Mouse (Mus musculus) G1E-ER4 (cell line): Measurements from ENCODE around the gene Pitpnb. TPM values are rescaled to one million over a fixed set of nuclear protein-coding genes. Genes with fewer than 3 reads are reported as not detected.

ENCODE experiments used
- GATA1 ChIP-seq: IDR thresholded peaks from one replicate; pipeline ENCODE4 v1.8.0; 2012; ENCODE audit warnings: low read length, inconsistent platforms
- polyA plus RNA-seq: library from polyadenylated mRNA; stranded (reverse); fragments of >175 nt; gene quantifications from 2 replicates; pipeline ENCODE4 v1.2.3, GENCODE M21; 2012

Pitpnb gene
- polyA plus RNA-seq, 1 experiment: 21.5 TPM

DNA sequence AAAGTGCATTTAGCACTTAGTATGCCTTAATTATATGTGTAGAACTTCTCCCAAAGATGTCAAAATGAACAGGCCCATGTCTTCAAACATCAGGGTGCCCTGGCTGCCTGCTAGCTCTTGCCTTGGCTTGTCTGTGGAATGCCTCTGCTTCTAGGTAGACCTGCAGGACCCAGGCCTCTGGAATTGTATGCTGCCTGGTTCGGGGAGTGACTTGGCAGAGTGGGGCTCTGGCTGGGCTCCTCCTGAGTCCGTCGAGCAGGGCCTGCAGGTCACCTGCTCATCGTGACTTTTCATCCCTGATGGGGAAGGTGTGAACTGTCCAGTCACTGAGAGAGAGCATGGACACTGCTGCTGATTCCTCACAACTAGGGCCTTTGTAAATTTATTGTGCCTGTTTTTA lies 45.1 kb downstream of the Pitpnb start:
- no peak for TF ChIP-seq GATA1

DNA sequence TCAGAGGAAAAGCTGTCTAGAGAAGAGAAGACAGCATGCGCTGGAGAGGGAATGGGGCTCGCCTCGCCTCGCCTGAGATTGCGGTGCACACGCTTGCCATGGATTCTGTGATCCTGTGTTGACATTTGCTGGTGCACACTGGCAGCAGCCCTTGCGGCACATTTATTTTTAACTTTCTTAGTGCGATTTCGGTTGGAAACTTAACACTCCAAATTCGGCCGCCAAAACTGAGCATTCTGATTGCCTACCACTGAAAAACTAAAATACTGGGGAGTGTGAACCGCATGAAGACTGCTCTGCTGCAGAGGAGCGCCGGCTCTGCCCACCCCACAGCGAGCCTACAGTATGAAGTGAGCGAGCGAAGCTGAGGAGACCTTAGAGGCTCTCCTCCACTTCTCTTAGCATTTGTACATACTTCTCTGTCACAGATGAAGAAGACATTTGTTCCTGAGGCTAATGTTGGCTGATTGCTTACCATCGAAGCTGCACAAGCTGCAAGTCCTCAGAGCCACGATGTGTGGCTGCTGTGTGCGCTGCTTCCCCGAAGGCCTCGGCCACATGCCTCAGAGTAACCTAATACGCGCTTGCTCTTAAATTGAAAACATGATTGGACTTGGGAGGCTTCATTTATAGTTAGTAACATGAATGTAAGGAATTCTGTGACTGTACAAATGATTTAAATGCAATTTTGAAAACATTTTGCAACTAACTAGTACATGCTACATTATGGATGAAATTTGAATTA lies 45.9 kb downstream of the Pitpnb start:
- no peak for TF ChIP-seq GATA1

DNA sequence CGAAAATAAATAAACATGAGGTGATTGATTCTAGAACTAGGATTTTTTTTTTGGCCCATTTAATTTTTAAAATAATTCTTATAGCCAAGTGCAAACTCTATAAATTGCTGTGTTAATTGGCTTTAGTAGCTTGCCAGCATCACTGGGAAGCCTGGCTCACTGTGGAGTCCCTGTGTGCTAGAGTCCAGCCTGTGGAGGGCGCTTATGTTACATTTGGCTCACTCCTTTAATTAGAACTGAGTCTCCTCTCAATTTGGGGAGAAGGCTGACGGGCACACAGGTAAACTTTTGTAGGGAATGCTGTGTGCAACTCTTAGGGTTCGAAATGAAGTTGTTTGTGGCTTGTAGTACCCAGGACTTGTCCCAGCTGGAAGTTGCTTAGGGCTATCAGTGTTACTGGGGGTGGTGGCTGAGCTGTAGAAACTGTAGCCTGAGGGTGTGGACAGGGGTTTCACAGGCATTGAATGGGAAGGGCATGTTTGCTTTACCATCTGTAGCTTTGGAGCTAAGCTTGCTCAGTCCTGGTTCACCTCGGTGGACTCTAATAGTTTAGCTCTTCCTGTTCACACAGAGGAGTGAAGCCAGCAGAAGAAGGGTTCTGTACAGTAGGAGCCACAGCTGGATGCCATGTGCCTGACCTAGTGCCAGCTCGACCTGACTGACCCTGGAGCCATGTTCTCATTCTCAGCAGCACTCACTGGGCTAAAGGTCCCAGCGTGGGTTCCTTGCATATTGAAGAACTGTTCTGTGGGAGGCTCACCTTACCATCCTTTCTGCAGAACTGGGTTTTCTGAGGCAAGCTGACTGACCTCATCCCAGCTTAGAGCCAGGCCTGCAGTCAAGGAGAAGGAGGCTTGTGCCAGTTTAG lies 47.8 kb downstream of the Pitpnb start:
- no peak for TF ChIP-seq GATA1

DNA sequence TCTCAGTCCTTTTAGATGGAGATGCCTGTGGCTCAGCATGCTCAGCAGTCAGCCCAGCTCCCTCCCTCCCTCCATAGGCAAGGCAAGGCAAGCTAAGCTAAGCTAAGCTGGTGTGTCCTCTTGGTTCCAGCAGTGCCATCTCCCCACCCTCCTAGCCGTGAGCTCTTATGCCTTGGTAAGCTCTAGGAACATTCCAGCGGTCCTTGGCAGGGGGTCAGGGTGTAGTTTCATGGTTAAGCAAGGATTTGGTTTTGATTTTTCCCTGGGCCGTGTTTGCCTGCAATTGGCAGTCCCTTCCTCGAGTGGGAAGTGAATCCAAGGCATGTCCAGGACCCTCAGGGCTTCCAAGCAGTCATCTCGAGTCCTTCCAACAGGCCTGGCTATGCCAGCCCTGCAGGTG lies 52.8 kb downstream of the Pitpnb start:
- no peak for TF ChIP-seq GATA1

DNA sequence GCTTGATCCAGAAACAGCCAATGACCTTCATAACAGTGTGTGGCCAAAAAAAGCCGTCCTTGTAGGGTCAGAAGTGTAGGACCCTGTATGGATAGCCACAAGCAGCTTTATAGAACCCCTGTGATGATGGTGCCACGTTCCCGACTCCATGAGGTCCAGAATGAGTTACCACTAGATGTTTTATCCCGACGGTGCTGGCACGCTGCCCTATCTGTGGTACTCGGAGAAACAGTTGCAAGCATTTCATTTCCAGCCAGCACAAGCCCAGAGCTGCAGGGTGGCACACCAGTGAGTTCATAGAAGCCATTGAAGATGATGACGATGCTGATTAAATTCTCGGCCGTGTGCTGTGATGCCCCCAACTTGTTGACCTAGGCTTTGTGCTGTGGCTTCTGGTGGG lies 60.3 kb downstream of the Pitpnb start:
- TF ChIP-seq GATA1: no peak

DNA sequence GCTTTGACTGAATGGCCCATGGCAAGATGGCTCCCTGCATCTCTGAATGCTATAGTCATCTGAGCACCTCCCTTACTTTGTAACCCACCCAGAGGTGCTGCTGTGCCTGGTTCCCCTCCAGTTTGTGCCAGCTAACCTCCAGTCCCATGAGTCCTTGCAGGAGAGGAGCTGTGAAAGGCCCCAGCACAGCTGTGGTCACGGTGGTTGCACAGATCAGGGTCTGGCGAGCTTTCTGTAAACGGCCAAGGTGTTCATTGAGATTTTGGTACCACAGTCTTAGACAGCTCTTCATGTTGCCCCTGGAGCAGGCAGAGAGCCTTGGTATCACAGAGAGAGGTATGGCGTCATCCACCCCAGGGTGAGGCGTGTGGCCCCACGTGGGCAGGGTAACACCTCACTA lies 60.9 kb downstream of the Pitpnb start:
- TF ChIP-seq GATA1: no peak

DNA sequence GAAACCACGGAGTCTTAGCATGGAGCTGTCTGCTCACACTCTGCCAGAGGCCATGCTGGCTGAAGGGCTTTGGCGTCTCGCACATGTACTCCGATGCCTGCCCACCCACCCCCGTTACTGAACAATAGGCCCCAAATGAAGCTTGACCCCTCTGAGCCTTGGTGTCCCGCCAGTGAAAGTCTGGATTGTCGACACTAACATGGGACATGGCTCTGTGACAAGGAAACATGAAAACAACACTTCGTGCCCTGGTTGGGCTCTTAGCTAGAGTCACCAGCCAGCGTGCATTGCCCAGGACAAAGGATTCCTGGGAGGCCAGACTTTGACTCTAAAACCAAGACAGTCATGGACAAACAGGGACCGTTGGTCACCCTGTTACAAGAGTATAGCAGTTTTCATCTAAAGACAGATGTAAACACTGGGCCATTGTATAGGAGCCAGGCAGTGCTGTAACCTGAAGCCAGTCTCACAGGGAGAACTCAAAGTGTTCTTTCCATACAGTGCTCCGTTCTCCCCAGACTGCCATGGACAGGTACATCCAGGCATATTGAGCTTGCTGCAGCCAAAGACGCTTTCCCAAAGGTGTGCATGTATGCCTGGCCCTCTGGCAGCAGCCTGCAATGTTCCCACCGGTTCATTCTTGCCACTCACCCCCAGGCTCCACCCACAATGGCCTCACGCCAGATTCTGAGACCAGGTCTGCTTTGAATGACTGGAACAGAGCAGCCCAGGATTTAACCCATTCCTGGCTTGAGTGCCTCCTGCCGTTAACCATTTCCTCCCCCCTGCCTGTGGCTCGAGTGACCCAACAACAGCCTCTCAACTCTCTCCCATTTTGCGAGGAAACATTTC lies 63.0 kb downstream of the Pitpnb start:
- no peak for TF ChIP-seq GATA1

DNA sequence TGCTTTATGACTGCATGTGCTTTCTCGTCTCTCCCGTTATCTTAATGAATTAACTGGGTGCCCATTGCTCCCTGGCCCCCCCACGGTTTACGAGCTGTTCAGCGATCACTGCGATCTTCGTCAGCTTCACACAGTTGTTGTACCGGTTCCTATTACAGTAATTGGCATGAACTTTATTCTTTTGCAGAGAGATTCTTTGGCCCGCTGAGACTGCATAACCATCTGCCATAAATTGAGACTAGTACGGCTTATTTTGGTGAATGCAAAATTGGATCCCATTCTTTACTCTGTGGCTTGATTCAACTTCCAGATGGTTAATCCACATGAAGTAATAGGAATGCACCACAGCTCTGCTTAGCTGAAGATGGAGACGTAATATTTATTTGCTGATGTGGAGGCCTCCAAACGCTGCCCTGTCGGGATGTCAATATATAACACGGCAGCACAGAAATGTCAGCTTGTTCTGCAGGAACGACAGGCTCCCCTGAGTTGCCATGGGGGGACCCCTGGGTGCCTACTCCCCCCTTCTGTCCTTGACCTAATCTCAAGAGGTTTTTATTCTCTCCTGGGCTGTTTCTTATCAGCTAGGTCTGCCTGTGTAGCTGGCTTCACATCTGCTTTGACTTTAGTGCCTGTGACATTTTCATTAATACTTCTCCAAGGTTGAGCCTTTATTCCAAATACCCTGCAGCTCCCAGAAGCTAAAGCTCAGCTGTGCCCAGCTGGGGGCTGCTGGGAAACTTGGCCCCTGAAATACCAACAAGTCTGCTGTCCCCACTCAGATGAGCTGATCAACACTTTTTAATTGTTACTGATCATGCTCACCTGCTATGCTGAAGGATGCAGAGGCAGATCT lies 63.9 kb downstream of the Pitpnb start:
- no peak for TF ChIP-seq GATA1

DNA sequence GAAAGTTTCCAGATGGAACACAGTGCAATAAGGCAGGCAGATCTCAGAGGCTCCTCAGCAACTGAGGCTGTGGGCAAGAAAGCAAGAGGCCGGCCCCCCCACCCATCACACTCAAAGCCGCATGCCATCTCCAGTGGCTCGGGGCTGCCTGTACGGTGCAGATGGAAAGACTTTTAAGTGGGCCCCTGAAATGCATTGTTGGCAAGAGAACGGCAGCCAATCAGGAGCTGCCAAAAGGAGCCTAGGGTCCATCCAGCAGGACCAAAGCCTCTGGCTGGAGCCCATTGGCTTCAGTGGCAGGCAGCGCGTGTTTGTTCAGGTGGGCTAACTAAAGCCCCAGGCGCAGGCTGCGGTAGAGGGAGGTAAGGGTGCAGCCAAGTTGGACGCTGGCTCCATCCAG lies 65.2 kb downstream of the Pitpnb start:
- no peak for TF ChIP-seq GATA1

DNA sequence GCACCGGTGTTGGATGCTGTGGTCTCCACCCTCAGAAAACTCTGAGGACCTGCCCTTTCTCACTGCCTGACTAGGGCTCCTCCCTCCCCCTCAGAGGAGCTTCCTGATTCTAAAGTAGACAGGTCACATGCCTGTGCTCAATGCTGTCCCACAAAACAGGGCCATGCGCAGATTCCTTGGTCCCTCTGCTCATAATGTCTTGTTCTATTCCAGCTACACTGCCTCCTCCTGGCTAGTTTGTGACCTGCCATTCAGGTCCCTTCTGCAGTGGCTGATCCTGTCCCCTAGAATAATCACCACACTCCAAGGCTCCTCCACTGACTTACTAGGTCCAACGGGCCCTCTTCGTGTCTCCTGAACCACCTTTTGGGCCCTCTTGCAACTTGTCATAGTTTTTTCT lies 65.6 kb downstream of the Pitpnb start:
- TF ChIP-seq GATA1: no peak

DNA sequence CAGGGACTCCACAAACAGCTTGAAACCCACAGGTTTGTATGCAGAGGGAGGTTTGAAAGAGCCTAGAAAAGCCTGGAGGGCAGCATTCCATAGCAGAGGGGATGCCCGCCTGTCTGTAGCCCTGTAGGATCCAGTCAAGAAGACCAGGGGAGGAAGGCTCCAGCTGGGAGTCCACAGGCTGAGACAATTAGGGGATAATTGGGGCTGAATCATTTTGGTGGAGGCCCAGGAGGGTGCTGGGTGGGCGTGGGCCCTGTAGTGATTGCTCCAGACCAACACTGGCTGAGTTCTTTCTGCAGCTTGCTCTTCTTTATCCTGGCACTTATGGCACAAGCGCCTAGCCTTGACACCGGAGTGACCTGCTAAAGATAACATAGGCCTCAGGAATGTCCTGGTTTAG lies 67.9 kb downstream of the Pitpnb start:
- no peak for TF ChIP-seq GATA1

DNA sequence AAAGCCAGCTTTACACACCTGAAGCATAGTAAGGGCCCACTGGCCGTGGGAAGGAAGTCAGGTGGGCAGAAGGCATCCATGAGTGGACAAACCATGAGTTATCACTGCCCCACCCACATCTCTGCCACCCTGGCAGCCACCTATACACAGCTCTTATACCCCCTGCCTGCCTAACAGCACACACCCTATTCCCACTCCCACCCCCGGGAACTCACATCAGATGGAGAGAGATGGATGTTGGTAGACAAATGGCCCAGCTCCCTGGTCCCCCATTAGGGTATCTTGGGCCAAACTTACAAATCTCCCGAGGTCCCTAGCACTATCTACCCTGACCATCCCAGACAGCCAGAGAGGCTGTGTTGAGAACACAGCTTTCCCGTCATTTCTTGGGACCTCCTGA lies 68.7 kb downstream of the Pitpnb start:
- TF ChIP-seq GATA1: no peak

DNA sequence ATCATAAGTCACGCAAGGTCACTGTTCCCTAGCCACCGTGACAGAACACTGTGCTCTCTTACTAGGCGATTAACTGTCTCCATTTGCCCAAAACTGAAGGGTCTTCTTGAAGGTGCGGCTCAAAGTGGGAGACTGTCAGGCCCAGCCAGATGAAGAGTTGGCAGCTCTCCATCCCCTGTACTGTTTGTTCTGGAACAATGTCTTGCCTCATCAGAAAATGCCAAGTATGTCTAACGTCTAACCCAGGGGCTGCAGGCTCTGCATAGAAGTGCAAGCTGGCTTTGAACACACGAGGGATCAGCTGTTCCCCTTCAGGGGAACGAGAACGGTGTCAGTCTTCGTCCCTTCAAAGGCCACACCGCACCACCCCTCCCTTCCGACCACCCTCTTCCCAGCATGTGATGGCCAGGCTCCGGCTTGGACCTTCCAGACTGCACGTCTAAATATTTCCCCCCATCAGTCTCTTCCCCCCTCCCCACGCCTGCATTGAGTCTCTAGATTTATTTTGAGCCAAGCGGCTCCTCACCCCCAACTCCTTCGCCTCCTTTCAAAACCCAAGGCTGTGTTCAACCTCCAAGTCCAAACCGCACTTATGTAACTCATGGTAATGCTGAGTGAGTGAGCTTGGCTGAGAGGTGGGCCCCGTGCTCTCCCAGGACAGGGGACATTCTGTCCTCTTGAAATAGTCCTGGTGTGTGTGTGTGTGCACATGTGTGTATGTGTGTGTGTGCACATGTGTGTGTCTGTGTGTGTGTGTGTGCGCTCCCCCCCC lies 71.5 kb downstream of the Pitpnb start:
- TF ChIP-seq GATA1: no peak

DNA sequence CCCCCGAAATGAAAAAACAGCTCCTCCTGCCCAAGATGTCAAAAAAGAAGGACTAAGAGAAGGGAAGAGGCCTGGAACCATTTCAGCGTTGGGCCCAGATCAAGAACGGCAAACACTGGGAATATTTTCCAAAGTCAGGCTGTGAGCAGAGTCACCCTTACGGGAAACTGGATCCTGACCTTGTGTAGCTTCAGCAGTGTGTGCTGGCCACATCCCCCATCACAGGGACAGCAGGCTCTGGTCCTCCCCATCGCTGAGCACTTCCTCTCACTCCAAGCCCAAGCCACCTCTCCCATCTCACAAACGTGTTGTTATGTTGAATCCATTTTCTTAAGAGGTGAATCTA lies 72.1 kb downstream of the Pitpnb start:
- no peak for TF ChIP-seq GATA1
